Mouse (Mus musculus): ENCODE data around the gene Cxcr6.

DNA sequence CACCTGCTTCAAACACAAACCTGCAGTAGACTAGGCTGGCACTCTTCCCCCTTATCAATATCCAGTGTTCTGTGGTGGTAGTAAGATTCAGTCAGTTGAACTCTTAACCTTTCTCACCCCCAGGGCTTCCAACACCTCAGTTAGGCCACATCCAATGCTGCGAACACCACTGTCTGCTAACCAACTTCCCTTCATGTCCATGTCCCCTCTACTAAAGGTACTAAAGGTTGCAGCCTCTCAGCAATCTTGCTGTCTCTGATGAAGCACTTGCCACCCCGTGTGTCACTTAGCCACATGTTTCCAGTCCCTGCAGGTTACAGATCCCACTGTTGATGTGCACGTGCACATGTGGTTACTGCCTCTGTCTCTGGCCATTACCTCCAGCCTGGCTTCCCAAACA, 42.5 kb upstream of the Cxcr6 start:
- TF ChIP-seq GATA1 (IDR thresholded peaks at IDR 0.05; ENCODE audit: borderline replicate concordance, low read length), result no peak
- TF ChIP-seq FLI1 (IDR thresholded peaks at IDR 0.05; ENCODE audit: low read length), result no peak
